Mouse (Mus musculus): Measurements from ENCODE around the gene Cmtm4. TPM values are rescaled to one million over a fixed set of nuclear protein-coding genes. Genes with fewer than 3 reads are reported as not detected.

Gene Cmtm4
- total RNA-seq, 2 experiments from 2014 or later: 63.3 to 73.1 TPM

DNA sequence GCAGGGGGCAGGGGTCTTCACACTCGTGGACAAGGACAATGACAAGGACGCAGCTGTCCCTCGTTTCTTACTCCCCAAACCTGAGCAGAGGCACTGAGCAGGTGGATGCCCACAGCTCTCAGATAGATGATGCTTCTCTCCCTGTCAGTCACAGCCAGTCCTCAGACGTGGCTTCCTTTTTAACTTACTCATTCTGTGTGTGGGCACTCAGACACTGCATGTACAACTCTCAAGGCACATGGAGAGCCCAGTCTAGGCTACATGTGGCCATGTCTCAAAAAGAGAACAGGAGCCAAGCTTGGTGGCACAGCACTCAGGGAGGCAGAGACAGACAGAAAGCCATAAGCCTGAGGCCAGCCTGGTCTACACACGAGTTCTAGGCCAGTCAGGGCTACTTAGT is 19.6 kb downstream of the Cmtm4 start:
- DNase-seq (ENCODE audit: low spot score in 2 of 2): peak in 1 of 2 experiments; percentile 37

GRCm38 (mm10) chr8:104374864-104375846 is 20.5 kb downstream of the Cmtm4 start:
- no peak for DNase-seq (ENCODE audit: low spot score in 2 of 2)

- DNase-seq (ENCODE audit: low spot score in 2 of 2): no peak
Measured at GRCm38 (mm10) chr8:104374269-104374668, 21.3 kb downstream of the Cmtm4 start.

DNA sequence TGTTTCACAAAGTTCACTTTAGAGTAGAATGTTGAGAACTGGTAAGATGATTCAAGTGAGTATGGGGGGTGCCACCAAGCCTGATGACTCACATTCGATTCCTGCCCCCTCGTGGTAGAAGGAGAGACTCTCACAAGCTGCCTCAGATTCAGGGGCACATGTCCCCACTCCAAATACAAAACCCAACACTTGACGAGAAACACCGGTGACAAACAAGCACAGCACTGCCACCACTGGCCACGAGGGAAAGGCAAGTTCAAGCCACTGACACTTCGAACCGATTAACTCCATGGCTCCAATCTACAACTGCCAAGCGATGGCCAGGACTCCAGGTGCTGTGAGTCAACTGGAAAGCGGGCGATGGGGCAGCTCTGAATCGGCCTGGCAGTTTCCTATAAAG is 21.8 kb downstream of the Cmtm4 start:
- no peak for DNase-seq (ENCODE audit: low spot score in 2 of 2)

GRCm38 (mm10) chr8:104371121-104371520 is 24.5 kb downstream of the Cmtm4 start:
- DNase-seq (ENCODE audit: low spot score in 2 of 2): no peak

GRCm38 (mm10) chr8:104370071-104370470 is 25.5 kb downstream of the Cmtm4 start:
- no peak for DNase-seq (ENCODE audit: low spot score in 2 of 2)

DNA sequence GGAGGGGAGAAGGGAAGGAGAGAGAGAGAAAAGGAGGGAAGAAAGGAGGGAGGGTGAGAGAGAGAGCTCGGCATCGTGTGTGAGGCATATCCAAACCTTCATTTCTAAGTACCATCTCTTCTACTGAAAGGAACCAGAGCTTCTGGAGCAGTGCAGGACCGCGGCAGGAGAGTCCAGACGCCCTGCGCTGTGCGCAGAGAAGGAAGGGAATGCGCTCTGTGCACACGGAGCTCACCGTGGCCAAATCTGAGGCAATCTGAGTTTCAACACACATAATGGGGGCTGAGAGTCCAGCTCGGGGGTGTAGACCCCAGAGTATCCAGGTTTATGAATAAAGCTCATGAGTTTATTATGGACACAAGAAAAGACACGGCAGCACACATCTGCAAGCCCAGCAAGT is 26.0 kb downstream of the Cmtm4 start:
- no peak for DNase-seq (ENCODE audit: low spot score in 2 of 2)

DNA sequence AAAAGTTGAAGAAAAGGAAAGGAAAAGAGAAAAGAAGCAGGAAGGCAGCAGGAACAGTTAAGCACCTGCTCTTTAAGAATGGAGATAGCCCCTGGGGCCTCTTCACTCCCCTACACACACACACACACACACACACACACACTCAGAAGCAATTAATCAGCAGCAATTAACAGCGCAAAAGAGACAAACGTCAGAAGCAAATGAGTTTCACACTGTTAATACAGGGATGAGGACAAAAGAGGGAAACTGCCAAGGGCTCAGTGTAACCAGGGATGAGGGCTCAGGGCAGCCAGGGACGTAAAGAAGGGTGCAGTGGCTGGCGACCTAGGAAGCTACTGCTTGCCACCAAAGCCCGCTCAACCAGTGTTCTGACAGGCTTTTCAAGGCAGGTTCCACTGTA is 28.2 kb downstream of the Cmtm4 start:
- no peak for DNase-seq (ENCODE audit: low spot score in 2 of 2)

GRCm38 (mm10) chr8:104365695-104366094 is 29.9 kb downstream of the Cmtm4 start:
- no peak for DNase-seq (ENCODE audit: low spot score in 2 of 2)

- DNase-seq (ENCODE audit: low spot score in 2 of 2): no peak
Measured at GRCm38 (mm10) chr8:104359778-104360456, 35.7 kb downstream of the Cmtm4 start.

GRCm38 (mm10) chr8:104358637-104359036 is 37.0 kb downstream of the Cmtm4 start:
- DNase-seq (ENCODE audit: low spot score in 2 of 2): no peak

DNA sequence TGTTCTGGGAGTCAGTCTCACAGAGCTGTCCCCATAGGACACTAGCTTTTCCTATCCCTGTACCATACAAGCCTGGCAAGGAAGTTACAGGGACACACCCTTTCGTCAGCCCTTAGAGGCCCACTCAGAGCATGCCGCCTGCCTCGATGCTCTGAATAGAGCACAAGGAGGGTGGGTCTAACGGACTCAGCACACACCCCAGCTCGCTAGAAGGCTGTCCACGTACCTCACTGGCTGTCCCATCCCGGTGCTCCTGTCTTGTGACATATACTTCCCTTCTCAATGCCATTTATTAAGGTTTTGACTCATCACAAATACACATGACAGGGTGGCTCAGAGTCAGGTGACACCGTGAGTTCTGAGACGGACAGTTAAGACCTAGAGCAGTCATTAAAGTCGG is 41.1 kb downstream of the Cmtm4 start:
- no peak for DNase-seq (ENCODE audit: low spot score in 2 of 2)

DNA sequence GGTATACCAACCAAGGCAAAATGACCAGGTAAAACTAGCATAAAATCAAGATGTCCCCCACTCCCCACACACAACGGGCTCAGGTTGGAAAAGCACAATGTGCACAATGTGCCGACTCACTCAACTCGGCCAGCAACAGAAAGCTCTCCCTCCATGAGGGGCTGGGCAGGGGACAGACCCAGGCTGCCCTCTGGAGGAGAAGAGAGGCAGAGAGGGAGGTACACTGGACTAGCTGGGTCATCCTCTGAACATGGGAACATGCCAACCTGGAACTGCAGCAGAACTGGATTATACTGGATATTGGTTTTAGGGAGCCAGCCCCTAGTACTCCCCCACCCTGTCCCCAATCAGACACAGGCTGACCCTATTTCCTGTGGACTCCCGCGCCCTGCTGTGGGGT is 42.4 kb downstream of the Cmtm4 start:
- DNase-seq (ENCODE audit: low spot score in 2 of 2): no peak

DNA sequence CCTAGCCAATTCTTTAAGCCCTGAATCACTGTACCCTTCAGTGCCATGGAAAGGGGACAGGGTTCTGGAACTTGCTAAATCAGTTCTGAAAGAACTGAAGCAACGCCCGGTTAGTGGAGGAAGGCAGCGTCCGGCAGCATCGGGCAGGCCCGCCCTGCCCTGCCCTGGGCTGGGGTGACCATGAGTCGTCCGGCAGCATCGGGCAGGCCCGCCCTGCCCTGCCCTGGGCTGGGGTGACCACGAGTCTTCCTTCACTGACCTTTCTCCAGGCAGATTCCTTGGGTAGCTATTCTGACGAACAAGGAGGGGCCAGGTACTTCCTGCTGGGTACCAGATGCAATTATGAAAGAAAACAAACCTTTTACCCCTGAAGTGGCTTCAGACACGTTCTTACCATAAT is 45.6 kb downstream of the Cmtm4 start:
- DNase-seq (ENCODE audit: low spot score in 2 of 2): no peak

DNA sequence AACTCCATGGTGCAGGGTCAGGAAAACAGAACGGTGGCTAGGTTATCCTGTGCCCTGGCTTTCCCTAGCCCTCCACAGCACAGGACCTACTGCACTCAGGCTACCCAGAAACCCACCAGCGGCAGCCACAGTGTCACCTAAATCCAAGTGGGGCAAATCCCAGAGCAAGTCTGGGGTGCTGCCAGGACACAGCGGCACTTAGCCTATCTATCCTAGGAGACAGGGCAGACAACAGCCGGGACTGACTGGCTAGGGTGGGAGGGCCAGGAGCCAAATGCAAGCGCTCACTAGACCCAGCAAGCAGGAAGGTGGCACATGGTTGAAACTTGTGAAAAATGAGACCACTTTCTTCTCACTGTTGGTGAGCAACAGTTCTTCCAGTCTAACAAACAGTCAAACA is 46.6 kb downstream of the Cmtm4 start:
- DNase-seq (ENCODE audit: low spot score in 2 of 2): no peak

DNA sequence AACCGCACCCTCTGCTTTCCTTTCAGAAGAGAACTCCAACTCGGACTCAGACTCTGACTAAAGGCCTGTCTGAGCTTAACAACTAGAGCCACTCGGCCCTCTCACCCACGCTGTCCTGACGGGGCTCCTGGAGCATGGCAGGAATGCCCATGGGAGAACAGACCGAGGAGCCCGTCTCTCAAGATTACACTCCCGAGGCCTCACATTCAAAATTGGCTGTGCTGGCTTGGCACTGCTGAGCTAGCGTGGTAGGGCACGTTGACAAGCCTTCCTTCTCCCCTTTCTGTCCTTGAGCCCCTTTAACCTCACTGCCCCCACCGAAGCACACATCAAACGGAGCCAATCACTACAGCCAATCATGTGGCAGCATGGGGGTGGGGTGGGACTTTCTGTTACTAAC is 48.9 kb downstream of the Cmtm4 start:
- DNase-seq (ENCODE audit: low spot score in 2 of 2): no peak

GRCm38 (mm10) chr8:104344622-104345021 is 51.0 kb downstream of the Cmtm4 start:
- DNase-seq (ENCODE audit: low spot score in 2 of 2): no peak

GRCm38 (mm10) chr8:104343957-104344356 is 51.6 kb downstream of the Cmtm4 start:
- DNase-seq (ENCODE audit: low spot score in 2 of 2): peak; percentile 65 to 85

DNA sequence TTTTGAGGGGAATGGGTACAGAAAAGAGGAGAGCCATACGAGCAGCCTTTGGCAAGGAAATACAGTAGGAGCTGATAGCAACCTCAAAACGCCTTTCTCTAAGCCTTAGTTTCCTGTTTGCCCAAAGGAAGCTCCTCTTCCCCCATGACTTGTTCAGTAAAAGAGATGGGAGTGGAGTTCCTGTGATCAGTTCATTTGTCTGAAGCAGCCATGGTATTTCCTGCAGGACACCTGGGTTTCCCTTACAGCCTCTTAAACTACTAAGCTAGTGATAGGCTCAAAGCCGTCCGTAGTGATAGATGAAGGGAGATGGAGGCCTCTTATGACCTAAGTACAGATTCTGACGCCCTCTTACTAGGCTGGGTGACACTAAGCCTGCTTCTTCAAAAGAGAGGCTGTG is 53.2 kb downstream of the Cmtm4 start:
- no peak for DNase-seq (ENCODE audit: low spot score in 2 of 2)

DNA sequence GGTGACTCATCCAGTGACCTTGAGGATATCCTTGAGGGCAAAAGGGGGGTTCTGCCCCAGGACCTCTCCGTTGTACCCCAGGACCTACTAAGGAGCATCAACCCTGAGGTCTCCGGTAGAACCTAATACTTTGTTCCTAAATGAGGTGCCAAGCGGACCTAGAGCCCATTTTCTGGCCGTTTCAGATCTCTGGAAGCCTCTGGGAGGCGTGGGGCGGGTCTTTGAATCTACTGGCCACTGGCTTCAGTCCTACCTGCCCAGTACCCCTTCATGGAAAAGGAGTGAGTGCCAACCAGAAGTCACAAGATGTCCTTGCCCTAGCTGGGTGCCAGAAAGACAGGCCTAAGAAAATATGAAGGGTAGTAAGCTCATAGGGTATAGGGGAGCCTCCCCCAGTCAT is 53.9 kb downstream of the Cmtm4 start:
- no peak for DNase-seq (ENCODE audit: low spot score in 2 of 2)

GRCm38 (mm10) chr8:104341106-104341561 is 54.5 kb downstream of the Cmtm4 start:
- peak in 1 of 2 experiments; percentile 21 for DNase-seq (ENCODE audit: low spot score in 2 of 2)

Measured in layer of hippocampus, adult 18-20 months (tissue).